Mouse (Mus musculus) testis, adult 2 months (tissue): ENCODE data around the gene Cyp1a2.

Experiments
- CTCF ChIP-seq: fragments of 200-500 bp; IDR thresholded peaks from 2 replicates; pipeline ENCODE4 v1.5.1; 2012; ENCODE audit warnings: low read depth, mild to moderate bottlenecking, inconsistent platforms, low read length, moderate library complexity; ENCODE audit not compliant: control insufficient read depth, insufficient read depth, insufficient replicate concordance
- POLR2A ChIP-seq: fragments of 200-500 bp; IDR thresholded peaks from 2 replicates; pipeline ENCODE4 v1.6.1; 2012; ENCODE audit warnings: low read depth, mild to moderate bottlenecking, inconsistent platforms, low read length, moderate library complexity; ENCODE audit not compliant: control insufficient read depth

DNA sequence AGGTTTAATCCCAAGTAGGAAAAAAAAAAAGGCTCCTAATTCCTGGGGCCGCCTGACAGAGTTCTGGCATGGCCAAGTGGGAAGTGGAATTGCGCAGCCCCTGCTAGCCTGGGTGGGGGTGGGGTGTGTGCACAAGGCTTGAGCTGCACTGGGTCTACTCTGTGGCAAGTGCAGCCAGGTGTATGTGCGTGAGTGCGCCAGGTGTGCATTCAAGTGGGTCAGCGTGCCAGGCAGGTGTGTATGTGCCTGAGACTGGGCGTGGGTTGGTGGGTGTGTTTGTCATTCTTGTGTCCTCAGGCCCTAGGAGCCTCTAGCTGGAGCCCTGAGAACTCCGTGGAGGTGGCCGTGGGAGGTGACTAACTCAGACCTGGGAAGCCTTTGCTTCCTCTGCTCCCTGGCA, 17.0 kb downstream of the Cyp1a2 start:
- no peak for TF ChIP-seq POLR2A
- no peak for TF ChIP-seq CTCF
